Mouse (Mus musculus) liver, embryonic 14.5 days (tissue): ENCODE data around the gene Rerg. TPM values are rescaled to one million over a fixed set of nuclear protein-coding genes. Genes with fewer than 3 reads are reported as not detected.

ENCODE experiments used
- ATAC-seq: fragments of 200-750 bp; cut with Nextera tagmentation; 2 replicates; pipeline ENCODE4 v1.8.0; 2017; ENCODE audit warnings: moderate number of reproducible peaks, mild to moderate bottlenecking, moderate library complexity; ENCODE audit not compliant: insufficient read depth
- DNase-seq, 3 experiments: peaks; one replicate each; pipeline ENCODE4 v3.0.0-alpha.2; 2012 to 2013; ENCODE audit warnings: low read depth in 3 of 3, low spot score in 3 of 3
- H3K27ac ChIP-seq: fragments of 300-500 bp; sonication (generic); 2 replicates; pipeline ENCODE4 v1.5.1; 2014; ENCODE audit warnings: moderate library complexity, mild to moderate bottlenecking, control low read depth, inconsistent platforms
- H3K27me3 ChIP-seq: fragments of 300-500 bp; sonication (generic); 2 replicates; pipeline ENCODE4 v1.6.1; 2014; ENCODE audit warnings: mild to moderate bottlenecking, low read length, moderate library complexity; ENCODE audit not compliant: control insufficient read depth, insufficient read depth
- H3K36me3 ChIP-seq: fragments of 300-500 bp; sonication (generic); replicated peaks from 2 replicates; pipeline ENCODE4 v1.6.1; 2014; ENCODE audit warnings: low read depth; ENCODE audit not compliant: control insufficient read depth, insufficient read depth
- H3K4me1 ChIP-seq, 2 experiments: fragments of 200-500 bp in 1 of 2; fragments of 300-500 bp in 1 of 2; sonication (generic) in 1 of 2; replicated peaks; 2 replicates each; pipeline ENCODE4 v1.6.1; 2012 to 2014; ENCODE audit warnings: antibody characterized with exemption in 1 of 2, inconsistent platforms in 1 of 2, low read length in 1 of 2; ENCODE audit not compliant: control insufficient read depth in 2 of 2, insufficient read depth in 2 of 2
- H3K4me2 ChIP-seq: fragments of 300-500 bp; sonication (generic); 2 replicates; pipeline ENCODE4 v1.6.1; 2014; ENCODE audit warnings: low read depth, mild to moderate bottlenecking, control low read depth, moderate library complexity
- H3K4me3 ChIP-seq, 2 experiments: fragments of 200-500 bp in 1 of 2; fragments of 300-500 bp in 1 of 2; sonication (generic) in 1 of 2; 2 replicates each; pipeline ENCODE4 v1.5.1; 2012 to 2014; ENCODE audit warnings: low read depth in 2 of 2, low read length in 2 of 2, mild to moderate bottlenecking in 2 of 2, control low read depth in 1 of 2, inconsistent platforms in 1 of 2, moderate library complexity in 1 of 2; ENCODE audit not compliant: insufficient read depth in 1 of 2
- H3K9ac ChIP-seq: fragments of 300-500 bp; sonication (generic); replicated peaks from 2 replicates; pipeline ENCODE4 v1.6.1; 2014; ENCODE audit warnings: mild to moderate bottlenecking, control low read depth, moderate library complexity
- H3K9me3 ChIP-seq: fragments of 300-500 bp; sonication (generic); 2 replicates; pipeline ENCODE4 v1.6.1; 2016; ENCODE audit warnings: low read length, mixed read lengths; ENCODE audit not compliant: control insufficient read depth
- CTCF ChIP-seq: IDR thresholded peaks from 2 replicates; pipeline ENCODE4 v1.5.1; 2016; ENCODE audit warnings: antibody characterized with exemption, low read depth, control low read depth
- EP300 ChIP-seq: IDR thresholded peaks from 2 replicates; pipeline ENCODE4 v1.6.1; 2016; ENCODE audit warnings: antibody characterized with exemption, low read depth
- WGBS: fragments of 180-500 bp; shearing (Covaris S2); extraction: QIAGEN DNeasy Blood & Tissue Kit; methylation state at CpG from one replicate; pipeline ENCODE4 v1.1.7; 2014; ENCODE audit not compliant: insufficient replicate concordance; 5-methylcytosine and 5-hydroxymethylcytosine counted together
- polyA plus RNA-seq, 2 experiments: library from polyadenylated mRNA; depleted of rRNA in 1 of 2; stranded (reverse) in 1 of 2; unstranded in 1 of 2; fragments of >200 nt; fragmentation: Nextera tagmentation in 1 of 2; extraction: Ambion mirVana in 1 of 2; gene quantifications; 2 replicates each; pipeline versions ENCODE4 v1.2.1 to v1.2.3; 2012 to 2014

Rerg gene
- polyA plus RNA-seq, 2 experiments, result 1.2 to 1.9 TPM

- H3K4me2 ChIP-seq, result no peak overlapping the region
These were observed 33.9 kb downstream of the Rerg start for GRCm38 (mm10) chr6:137136401-137136800.

GRCm38 (mm10) chr6:137135506-137136391 is 34.5 kb downstream of the Rerg start:
- DNase-seq, result no peak
- 65% methylated on average over 20 of the region's 20 CpGs for WGBS
- Histone ChIP-seq H3K27ac (no peak overlapping the region), H3K4me2 (no peak overlapping the region), H3K9ac (no peak overlapping the region), H3K27me3 (no peaks in the 10 kb centered on the region), H3K4me3 (no peak overlapping the region), H3K4me1 (peaks cover 0 to 3% of the 10 kb centered on the region in 2 experiments; a peak in 2 of 4 replicates), H3K9me3 (no peaks in the 10 kb centered on the region), H3K36me3 (no peaks in the 10 kb centered on the region)
- TF ChIP-seq EP300, result no peak
- TF ChIP-seq CTCF, result no peak
- no peak for ATAC-seq

More at GRCm38 (mm10) chr6:137136401-137136800, 33.9 kb downstream of the Rerg start:
- ATAC-seq (no peak), DNase-seq (no peak)
- Histone ChIP-seq H3K36me3 (no peaks in the 10 kb centered on the region), H3K27ac (no peak overlapping the region), H3K4me3 (no peak overlapping the region), H3K9me3 (no peaks in the 10 kb centered on the region), H3K9ac (no peak overlapping the region), H3K4me1 (peaks cover 0 to 3% of the 10 kb centered on the region in 2 experiments; a peak in 2 of 4 replicates), H3K27me3 (no peaks in the 10 kb centered on the region)
- TF ChIP-seq CTCF (no peak), EP300 (no peak)
- WGBS, result 55% methylated on average over 4 of the region's 4 CpGs

GRCm38 (mm10) chr6:137131794-137132193 is 38.5 kb downstream of the Rerg start:
- no peaks in the 10 kb centered on the region for H3K27me3 ChIP-seq
- WGBS, result 58% methylated on average over 1 of the region's 1 CpGs
- H3K4me2 ChIP-seq, result no peak overlapping the region
- no peak for ATAC-seq
- peaks cover 0 to 2% of the 10 kb centered on the region in 2 experiments; a peak in 1 of 4 replicates for H3K4me1 ChIP-seq
- no peaks in the 10 kb centered on the region for H3K36me3 ChIP-seq
- TF ChIP-seq CTCF, result no peak
- no peak for TF ChIP-seq EP300
- H3K27ac ChIP-seq, result no peak overlapping the region
- DNase-seq, result no peak
- no peak overlapping the region for H3K4me3 ChIP-seq
- H3K9me3 ChIP-seq, result no peaks in the 10 kb centered on the region
- H3K9ac ChIP-seq, result no peak overlapping the region

- DNase-seq (no peak), ATAC-seq (no peak)
- Histone ChIP-seq H3K9ac (no peak overlapping the region), H3K4me2 (no peak overlapping the region), H3K27me3 (no peaks in the 10 kb centered on the region), H3K4me3 (no peak overlapping the region), H3K36me3 (no peaks in the 10 kb centered on the region), H3K4me1 (peaks cover 0 to 2% of the 10 kb centered on the region in 2 experiments; a peak in 1 of 4 replicates), H3K9me3 (no peaks in the 10 kb centered on the region), H3K27ac (no peak overlapping the region)
- 41% methylated on average over 6 of the region's 6 CpGs for WGBS
- TF ChIP-seq EP300 (no peak), CTCF (no peak)
These were observed 38.9 kb downstream of the Rerg start for GRCm38 (mm10) chr6:137131349-137131748.

- Histone ChIP-seq H3K4me2 (no peak overlapping the region), H3K9me3 (no peaks in the 10 kb centered on the region), H3K4me1 (no peaks in the 10 kb centered on the region), H3K9ac (no peak overlapping the region), H3K36me3 (no peaks in the 10 kb centered on the region), H3K27me3 (no peaks in the 10 kb centered on the region), H3K4me3 (no peak overlapping the region), H3K27ac (no peak overlapping the region)
- ATAC-seq (no peak), DNase-seq (no peak)
- 49% methylated on average over 5 of the region's 5 CpGs for WGBS
- TF ChIP-seq CTCF, result no peak
These were observed 43.4 kb downstream of the Rerg start for GRCm38 (mm10) chr6:137126861-137127260.
